Mouse (Mus musculus) heart, postnatal 0 days (tissue): ENCODE measurements around the gene Gimd1. TPM values are rescaled to one million over a fixed set of nuclear protein-coding genes. Genes with fewer than 3 reads are reported as not detected.

ENCODE experiments used
- ATAC-seq: fragments of 200-750 bp; cut with Nextera tagmentation; 2 replicates; pipeline ENCODE4 v1.8.0; 2017; ENCODE audit warnings: low read depth, moderate number of reproducible peaks, moderate library complexity; ENCODE audit not compliant: insufficient read depth
- DNase-seq: peaks from one replicate; pipeline ENCODE4 v3.0.0-alpha.2; 2016; ENCODE audit warnings: low spot score
- H3K27ac ChIP-seq: fragments of 300-500 bp; sonication (generic); 2 replicates; pipeline ENCODE4 v1.5.1; 2014; ENCODE audit warnings: low read depth, mild to moderate bottlenecking
- H3K27me3 ChIP-seq: fragments of 300-500 bp; sonication (generic); 2 replicates; pipeline ENCODE4 v1.6.1; 2014; ENCODE audit warnings: low read length, mixed read lengths; ENCODE audit not compliant: control insufficient read depth, insufficient read depth
- H3K36me3 ChIP-seq: fragments of 300-500 bp; sonication (generic); replicated peaks from 2 replicates; pipeline ENCODE4 v1.6.1; 2014; ENCODE audit warnings: low read length, mixed read lengths; ENCODE audit not compliant: control insufficient read depth, insufficient read depth
- H3K4me1 ChIP-seq: fragments of 300-500 bp; sonication (generic); 2 replicates; pipeline ENCODE4 v1.6.1; 2014; ENCODE audit warnings: antibody characterized with exemption; ENCODE audit not compliant: control insufficient read depth, insufficient read depth
- H3K4me2 ChIP-seq: fragments of 300-500 bp; sonication (generic); 2 replicates; pipeline ENCODE4 v1.6.1; 2014; ENCODE audit warnings: low read depth, mild to moderate bottlenecking, low read length, moderate library complexity
- H3K4me3 ChIP-seq: fragments of 300-500 bp; sonication (generic); 2 replicates; pipeline ENCODE4 v1.5.1; 2014; ENCODE audit warnings: low read depth, low read length
- H3K9ac ChIP-seq: fragments of 300-500 bp; sonication (generic); replicated peaks from 2 replicates; pipeline ENCODE4 v1.6.1; 2014; ENCODE audit warnings: low read depth, low read length, mixed read lengths
- H3K9me3 ChIP-seq: fragments of 300-500 bp; sonication (generic); replicated peaks from 2 replicates; pipeline ENCODE4 v1.6.1; 2016; ENCODE audit warnings: low read length; ENCODE audit not compliant: control insufficient read depth
- CTCF ChIP-seq: IDR thresholded peaks from 2 replicates; pipeline ENCODE4 v1.5.1; 2016; ENCODE audit warnings: antibody characterized with exemption, control low read depth, low read depth
- EP300 ChIP-seq: IDR thresholded peaks from 2 replicates; pipeline ENCODE4 v1.6.1; 2016; ENCODE audit warnings: antibody characterized with exemption, low read depth
- WGBS: fragments of 180-500 bp; shearing (Covaris S2); extraction: QIAGEN DNeasy Blood & Tissue Kit; methylation state at CpG from one replicate; pipeline ENCODE4 v1.1.7; 2014; 5-methylcytosine and 5-hydroxymethylcytosine counted together
- polyA plus RNA-seq: library from polyadenylated mRNA; unstranded; fragments of >200 nt; fragmentation: Nextera tagmentation; extraction: Ambion mirVana; gene quantifications from 2 replicates; pipeline ENCODE4 v1.2.1, GENCODE M21; 2015
- total RNA-seq: library from RNA; depleted of rRNA; stranded (reverse); fragments of >200 nt; gene quantifications from 2 replicates; pipeline ENCODE4 v1.2.3, GENCODE M21; 2014; ENCODE audit warnings: low replicate concordance; rRNA removed

Gene Gimd1
- not detected in 2 replicates for total RNA-seq
- polyA plus RNA-seq, result not detected in 2 replicates

DNA sequence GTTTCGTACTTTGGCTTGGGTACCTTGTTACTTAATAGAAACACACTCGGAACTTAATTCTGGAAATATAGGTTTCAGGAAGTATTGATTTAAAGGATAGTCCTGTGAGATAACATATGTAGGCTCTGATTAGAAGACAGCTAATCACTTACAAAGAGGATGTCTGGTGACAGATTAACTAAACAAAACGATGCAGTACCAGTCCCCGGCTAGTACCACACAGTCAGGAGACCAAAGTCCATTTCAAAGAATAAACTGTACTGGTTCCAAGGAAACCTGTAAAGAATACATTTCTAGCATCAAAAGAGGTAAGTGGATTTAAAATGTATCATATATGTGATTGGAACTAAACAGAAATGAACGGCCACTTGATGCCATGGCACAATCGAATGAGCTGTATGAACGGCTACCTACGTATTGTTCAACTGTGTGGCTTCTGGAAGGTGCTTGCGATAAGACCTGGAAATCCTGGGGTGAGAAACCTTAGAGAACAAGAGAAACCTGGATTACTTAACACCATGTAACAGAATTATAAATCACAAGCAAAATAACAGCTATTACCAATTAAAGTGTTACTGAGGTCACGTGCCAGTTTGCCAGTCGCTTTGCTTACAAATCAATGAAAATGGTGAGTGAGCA lies at the start of gene Gimd1:
TSS of gene Gimd1 (plus strand) at position 220 of the 639 bp plus-strand sequence.
- ATAC-seq, result no peak
- DNase-seq, result no peak
- Histone ChIP-seq H3K4me3 (no peak within 1 kb of the TSS), H3K36me3 (no peaks in the 10 kb centered on the region), H3K4me2 (no peak within 1 kb of the TSS), H3K27me3 (no peaks in the 10 kb centered on the region), H3K27ac (no peak within 1 kb of the TSS), H3K9me3 (no peaks in the 10 kb centered on the region), H3K4me1 (no peaks in the 10 kb centered on the region), H3K9ac (no peak within 1 kb of the TSS)
- WGBS, result 79% methylated on average over 11 of the region's 11 CpGs
- TF ChIP-seq CTCF (no peak), EP300 (no peak)

DNA sequence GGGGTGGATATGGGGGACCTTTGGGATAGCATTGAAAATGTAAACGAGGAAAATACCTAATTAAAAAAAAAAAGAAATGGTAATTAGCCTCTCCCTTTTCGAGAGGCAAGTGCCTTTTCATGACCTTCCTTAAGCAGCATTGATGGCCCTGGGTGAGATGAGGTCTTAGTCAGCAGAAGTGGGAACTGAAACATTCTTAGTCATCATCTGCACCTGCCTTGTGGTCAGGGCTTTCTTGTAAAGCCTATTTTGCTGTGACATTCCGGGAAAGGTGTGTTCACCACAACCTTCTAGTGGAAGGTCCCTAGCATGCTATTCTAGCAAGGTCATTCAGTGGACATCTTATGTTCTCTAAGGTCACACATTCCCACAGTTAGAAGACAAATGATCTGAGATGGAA lies 48.4 kb upstream of the Gimd1 start:
- Histone ChIP-seq H3K4me2 (no peak overlapping the region), H3K36me3 (no peaks in the 10 kb centered on the region), H3K4me3 (no peak overlapping the region), H3K4me1 (no peaks in the 10 kb centered on the region), H3K27ac (no peak overlapping the region), H3K9ac (no peak overlapping the region), H3K9me3 (no peaks in the 10 kb centered on the region), H3K27me3 (no peaks in the 10 kb centered on the region)
- ATAC-seq (no peak), DNase-seq (no peak)
- WGBS, result 69% methylated on average over 3 of the region's 3 CpGs
- TF ChIP-seq CTCF (no peak), EP300 (no peak)

DNA sequence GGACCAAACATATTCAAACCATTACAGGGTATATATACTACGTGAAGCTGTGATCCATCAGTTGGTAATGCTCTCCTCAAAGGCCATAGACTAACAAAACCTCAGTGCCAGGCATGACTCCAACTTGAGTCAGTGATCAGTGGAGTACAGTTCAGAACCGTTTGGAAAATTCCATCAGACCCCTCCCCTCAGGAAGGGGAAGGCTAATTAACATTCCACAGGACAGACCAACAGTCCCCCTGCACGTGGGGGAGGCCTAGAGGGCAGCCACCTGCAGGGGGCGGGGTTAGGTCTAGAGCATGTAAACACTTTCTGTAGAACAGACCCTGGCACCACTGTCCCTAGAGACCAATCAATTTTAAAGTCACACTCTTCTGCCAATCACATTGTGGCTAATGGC lies 47.3 kb upstream of the Gimd1 start:
- DNase-seq (no peak), ATAC-seq (0 out of 2 replicates have a peak, but pooled peaks have one; percentile 33)
- Histone ChIP-seq H3K27ac (no peak overlapping the region), H3K4me1 (no peaks in the 10 kb centered on the region), H3K9me3 (no peaks in the 10 kb centered on the region), H3K4me3 (no peak overlapping the region), H3K36me3 (no peaks in the 10 kb centered on the region), H3K27me3 (no peaks in the 10 kb centered on the region), H3K4me2 (no peak overlapping the region), H3K9ac (no peak overlapping the region)
- WGBS, result 47% methylated on average over 4 of the region's 4 CpGs
- TF ChIP-seq CTCF (no peak), EP300 (no peak)

DNA sequence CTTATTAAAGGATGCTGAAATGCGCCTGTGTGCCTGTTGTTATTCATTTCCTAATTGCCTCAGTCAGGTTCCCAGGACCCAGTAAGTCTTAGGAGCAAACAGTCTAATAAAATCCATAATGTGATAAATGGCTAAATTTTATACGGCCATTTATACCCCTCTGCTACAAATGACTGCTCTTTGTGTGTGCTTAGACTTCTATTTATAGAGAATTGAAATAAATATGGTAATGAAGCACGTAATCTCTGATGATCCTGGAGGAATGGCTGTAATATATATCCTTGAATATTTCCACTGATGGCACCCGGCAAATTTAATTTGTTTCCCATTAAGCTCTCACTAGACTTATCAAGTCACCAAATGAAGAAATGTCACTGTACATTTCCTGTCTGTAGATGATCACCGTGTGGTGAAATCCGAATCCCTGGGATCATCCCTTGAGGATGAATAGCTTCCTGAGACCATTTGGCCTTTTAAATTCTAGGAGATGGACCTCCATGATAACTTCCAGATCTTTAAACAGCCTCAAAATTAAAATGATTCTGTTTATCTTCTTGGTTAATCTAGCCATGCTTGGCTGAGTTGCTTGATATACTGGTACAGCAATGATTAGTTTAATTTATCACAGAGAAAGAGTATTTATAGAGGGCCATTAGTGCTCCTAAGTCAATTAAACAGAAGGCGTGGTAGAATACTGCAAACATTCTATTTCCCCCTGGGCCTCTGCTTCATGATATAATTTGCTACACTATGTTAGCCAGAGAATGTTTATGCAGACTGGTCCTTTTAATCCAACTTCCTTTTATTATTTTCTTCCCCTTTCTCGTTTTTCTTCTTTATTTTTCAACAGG lies 44.3 kb upstream of the Gimd1 start:
- no peak for TF ChIP-seq CTCF
- TF ChIP-seq EP300, result no peak
- Histone ChIP-seq H3K36me3 (no peaks in the 10 kb centered on the region), H3K27me3 (no peaks in the 10 kb centered on the region), H3K4me2 (no peak overlapping the region), H3K4me1 (no peaks in the 10 kb centered on the region), H3K9ac (no peak overlapping the region), H3K4me3 (no peak overlapping the region), H3K9me3 (no peaks in the 10 kb centered on the region), H3K27ac (no peak overlapping the region)
- WGBS, result 62% methylated on average over 8 of the region's 8 CpGs
- ATAC-seq (no peak), DNase-seq (no peak)

DNA sequence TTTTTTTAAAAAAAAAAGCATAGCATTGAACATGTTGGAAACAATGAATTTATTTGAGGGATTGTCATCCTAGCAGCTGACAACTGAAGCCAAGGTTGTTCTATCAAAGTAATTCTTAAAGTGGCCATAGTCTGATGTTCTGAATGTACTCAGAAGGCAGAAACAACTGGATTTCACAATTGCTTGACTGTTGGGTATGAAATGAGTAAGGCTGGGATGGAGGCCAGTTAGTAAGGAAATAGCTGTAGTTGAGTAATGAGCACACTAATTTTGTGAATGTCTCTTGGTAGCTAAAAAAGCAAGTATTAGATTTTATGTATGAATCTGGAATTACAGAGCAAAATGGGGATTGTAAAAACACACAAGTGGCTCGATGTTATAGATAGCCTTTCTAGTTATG lies 41.5 kb upstream of the Gimd1 start:
- 59% methylated on average over 1 of the region's 1 CpGs for WGBS
- DNase-seq (no peak), ATAC-seq (no peak)
- no peaks in the 10 kb centered on the region for H3K9me3 ChIP-seq
- TF ChIP-seq EP300 (no peak), CTCF (no peak)
- no peak overlapping the region for H3K4me2 ChIP-seq
- H3K36me3 ChIP-seq, result no peaks in the 10 kb centered on the region
- no peaks in the 10 kb centered on the region for H3K27me3 ChIP-seq
- H3K4me3 ChIP-seq, result no peak overlapping the region
- H3K27ac ChIP-seq, result no peak overlapping the region
- no peaks in the 10 kb centered on the region for H3K4me1 ChIP-seq
- H3K9ac ChIP-seq, result no peak overlapping the region
